Mouse (Mus musculus) NIH3T3 (cell line): ENCODE results near the gene Tsr1.

Source experiments
- DNase-seq: peaks from one replicate; pipeline ENCODE4 v3.0.0-alpha.2; 2012; ENCODE audit warnings: low read depth

Gene Tsr1

GRCm38 (mm10) chr11:74898517-74898827, 601 bp downstream of the Tsr1 start:
- no peak for DNase-seq

- no peak for DNase-seq
Measured at GRCm38 (mm10) chr11:74901555-74901954, 3.7 kb downstream of the Tsr1 start.

GRCm38 (mm10) chr11:74902416-74902815, 4.5 kb downstream of the Tsr1 start:
- DNase-seq, result no peak

GRCm38 (mm10) chr11:74907850-74908249, 10.0 kb downstream of the Tsr1 start:
- no peak for DNase-seq

GRCm38 (mm10) chr11:74908618-74909399, 10.9 kb downstream of the Tsr1 start:
- DNase-seq, result no peak

- DNase-seq, result no peak
Measured at GRCm38 (mm10) chr11:74909978-74910377, 12.1 kb downstream of the Tsr1 start.

GRCm38 (mm10) chr11:74912492-74912891, 14.6 kb downstream of the Tsr1 start:
- no peak for DNase-seq

- no peak for DNase-seq
Measured at GRCm38 (mm10) chr11:74919249-74919648, 21.4 kb downstream of the Tsr1 start.

- peak; percentile 76 for DNase-seq
Measured at GRCm38 (mm10) chr11:74924149-74924548, 26.3 kb downstream of the Tsr1 start.

GRCm38 (mm10) chr11:74925577-74926387, 27.9 kb downstream of the Tsr1 start, which contains the start of the genes Smg6 and Srr:
Gene Smg6, plus strand, starts transcription at chr11:74925823.
Gene Srr, minus strand, starts transcription at chr11:74925948.
- DNase-seq, result peak; percentile 98

- DNase-seq, result peak; percentile 81
Measured at GRCm38 (mm10) chr11:74926388-74927005, 28.6 kb downstream of the Tsr1 start.

- DNase-seq, result no peak
Measured at GRCm38 (mm10) chr11:74927236-74927725, 29.4 kb downstream of the Tsr1 start.

GRCm38 (mm10) chr11:74929111-74929510, 31.2 kb downstream of the Tsr1 start:
- no peak for DNase-seq

- DNase-seq, result no peak
Measured at GRCm38 (mm10) chr11:74930391-74930790, 32.5 kb downstream of the Tsr1 start.

GRCm38 (mm10) chr11:74946348-74946747, 48.5 kb downstream of the Tsr1 start:
- DNase-seq, result peak; percentile 81

GRCm38 (mm10) chr11:74954901-74955300, 57.0 kb downstream of the Tsr1 start:
- DNase-seq, result no peak

GRCm38 (mm10) chr11:74956006-74956405, 58.1 kb downstream of the Tsr1 start:
- DNase-seq, result no peak

- DNase-seq, result no peak
Measured at GRCm38 (mm10) chr11:74957600-74957999, 59.7 kb downstream of the Tsr1 start.
